Mouse (Mus musculus) lung, postnatal 14 days (tissue): ENCODE results near the gene Adamts6.

Experiments used
- DNase-seq: peaks from one replicate; pipeline ENCODE4 v3.0.0; 2021

The Adamts6 gene

DNA sequence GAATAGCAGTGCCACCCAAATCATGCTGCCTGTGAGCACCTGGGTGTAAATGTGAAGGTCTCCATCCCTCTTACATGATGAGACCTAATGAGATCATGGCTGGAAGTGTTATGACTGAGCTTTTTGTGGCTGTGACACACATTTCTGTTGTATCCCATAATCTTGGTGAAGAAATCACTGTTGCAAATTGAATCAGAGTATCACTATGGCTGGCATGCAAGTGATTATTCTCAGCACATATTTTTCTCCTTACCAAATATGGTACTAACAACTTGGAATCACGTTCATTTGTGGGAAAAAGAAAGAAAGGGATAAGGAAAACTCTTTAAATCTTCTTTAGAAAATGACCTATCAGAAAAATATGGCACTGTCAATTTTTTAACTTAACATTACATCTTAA lies 180.4 kb downstream of the Adamts6 start:
- no peak for DNase-seq

DNA sequence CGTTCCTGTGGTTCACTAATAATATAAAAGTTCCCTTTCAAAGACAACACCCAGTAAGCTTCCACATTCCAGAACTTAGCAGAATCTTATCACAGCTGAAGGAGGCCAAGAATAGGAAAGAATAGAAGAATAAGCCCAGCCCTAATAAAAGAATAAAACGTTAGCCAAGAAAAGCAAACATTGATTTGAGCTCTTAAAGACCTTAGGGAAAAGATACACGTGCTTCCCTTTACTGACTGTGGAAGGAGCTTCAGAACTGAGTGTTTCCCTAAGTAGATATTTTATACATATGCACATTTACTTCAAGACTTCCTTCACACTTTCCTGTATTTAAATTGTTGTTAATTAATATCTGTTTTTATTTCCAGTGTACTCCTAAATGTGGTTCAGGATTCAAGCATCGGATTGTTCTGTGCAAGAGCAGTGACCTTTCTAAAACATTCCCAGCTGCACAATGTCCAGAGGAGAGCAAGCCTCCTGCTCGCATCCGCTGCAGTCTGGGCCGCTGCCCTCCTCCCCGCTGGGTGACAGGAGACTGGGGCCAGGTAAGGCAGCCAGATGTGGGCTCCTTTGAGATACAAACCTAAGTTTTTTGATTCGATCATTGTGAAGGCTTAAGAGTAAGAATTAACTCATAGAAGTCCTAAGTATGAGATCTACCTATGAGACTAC lies 188.8 kb downstream of the Adamts6 start:
- no peak for DNase-seq

DNA sequence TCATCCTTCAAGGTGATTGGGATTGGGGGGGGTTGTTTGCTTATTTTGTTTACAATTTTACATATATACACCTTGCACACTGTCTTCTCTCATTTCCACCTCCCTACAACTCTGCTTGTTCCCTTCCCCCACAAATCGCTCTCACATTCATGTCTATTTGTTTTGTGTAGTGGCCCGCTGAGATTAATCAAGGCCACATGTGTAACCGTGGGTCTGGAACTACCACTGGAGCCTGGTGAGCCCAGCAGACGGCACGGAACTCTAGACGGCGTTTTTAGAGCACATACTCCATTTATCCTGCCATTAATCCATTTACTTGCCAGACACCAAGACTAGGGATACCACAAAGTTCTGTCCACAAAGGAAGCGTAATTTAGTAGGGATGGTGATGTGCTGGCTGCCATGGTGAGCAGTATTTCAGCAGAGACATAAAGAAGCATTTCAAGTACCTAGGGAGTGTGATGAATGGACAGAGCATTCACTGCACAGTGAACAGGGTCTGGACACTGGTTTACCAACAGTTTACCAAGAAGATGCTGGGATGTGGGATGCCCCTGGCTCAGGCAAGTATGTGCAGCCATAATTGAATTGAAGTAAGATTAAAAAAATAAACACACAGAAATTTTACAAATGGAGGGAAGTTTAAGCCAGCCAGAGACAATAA lies 194.9 kb downstream of the Adamts6 start:
- DNase-seq, result no peak

DNA sequence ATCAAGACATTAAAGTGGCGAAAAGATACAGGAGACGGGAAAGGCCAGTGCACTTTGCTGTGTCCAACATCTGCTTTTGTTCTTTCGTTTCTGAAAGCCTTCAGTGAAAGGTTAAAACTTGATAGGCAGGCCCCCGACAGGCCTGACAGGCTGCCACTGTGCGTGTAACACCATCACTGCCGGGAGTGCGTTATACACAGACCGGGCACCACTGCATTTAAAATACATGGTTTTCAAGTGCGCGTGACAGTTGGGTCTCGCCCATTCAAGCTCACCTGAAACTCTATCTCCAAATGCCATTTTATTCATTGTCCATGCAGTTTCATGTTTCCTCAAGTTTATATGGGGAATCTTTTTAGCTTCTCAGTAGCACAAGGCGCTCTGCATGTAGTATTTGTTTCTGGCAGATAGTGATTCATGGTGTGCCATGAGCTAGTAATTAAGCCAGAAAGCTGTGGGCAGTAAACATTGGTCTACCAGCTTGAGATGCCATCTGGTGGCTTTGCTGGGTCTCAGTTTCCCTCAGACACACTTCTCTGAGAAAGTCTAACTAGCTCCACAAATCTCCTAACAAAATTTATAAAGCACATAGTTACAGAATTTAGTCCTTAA lies 195.6 kb downstream of the Adamts6 start:
- DNase-seq, result no peak

DNA sequence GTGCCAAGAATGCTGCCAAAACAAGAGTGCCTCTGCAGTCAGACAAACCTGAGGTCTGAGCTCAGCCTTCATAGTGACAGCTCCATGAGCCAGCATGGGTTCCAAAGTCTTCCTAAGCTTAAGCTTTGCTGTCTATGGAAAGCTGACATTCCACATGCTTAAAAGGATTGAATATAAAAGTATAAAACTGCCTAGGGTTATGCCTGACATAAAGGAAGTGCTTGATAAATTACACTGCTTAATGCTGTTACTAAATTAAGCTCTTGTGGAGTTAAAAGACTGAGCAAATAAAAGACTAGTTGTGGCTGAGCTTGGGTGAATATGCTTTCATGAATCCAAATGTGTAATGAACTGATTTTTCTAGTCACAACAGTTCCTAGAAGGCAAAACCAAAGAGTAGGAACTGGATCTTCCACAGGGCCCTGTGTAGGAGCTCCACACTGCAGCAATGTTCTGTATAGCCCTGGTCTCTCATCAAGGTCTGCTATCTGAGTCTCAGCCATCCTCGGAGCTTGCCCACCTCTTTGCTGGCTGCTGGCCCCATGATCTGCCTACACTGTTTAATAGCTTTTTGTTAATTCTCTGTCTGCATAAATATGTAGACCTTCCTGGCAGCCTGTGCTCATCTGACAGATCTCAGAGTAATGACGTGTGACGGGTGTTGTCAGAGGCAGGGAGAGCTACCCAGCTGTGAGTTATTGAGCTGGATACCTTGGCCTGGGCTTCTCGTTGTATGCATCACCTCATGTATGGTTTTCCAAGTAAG lies 203.6 kb downstream of the Adamts6 start:
- DNase-seq, result no peak

DNA sequence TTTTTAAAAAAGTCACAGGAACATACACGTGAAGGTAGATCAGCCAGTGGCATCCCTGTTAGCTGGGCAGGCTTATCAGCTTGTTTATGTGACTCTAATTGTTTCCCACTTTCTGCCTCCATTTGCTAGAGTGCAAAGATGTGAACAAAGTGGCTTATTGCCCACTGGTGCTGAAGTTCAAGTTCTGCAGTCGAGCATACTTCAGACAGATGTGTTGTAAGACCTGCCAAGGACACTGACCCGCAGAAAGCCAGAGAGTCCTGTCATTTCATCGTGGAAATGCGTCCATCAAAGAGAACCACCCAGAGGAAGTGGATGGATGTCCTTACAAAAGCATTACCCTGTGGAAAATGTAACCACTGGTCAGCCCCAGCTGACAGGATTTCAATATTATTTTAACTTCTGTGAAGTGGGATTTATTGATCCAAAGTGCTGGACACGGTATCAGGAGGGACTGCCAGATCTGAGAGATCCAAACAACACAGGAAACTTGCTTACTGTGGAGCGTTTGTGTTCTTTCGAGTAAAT lies 205.9 kb downstream of the Adamts6 start:
- DNase-seq, result no peak

DNA sequence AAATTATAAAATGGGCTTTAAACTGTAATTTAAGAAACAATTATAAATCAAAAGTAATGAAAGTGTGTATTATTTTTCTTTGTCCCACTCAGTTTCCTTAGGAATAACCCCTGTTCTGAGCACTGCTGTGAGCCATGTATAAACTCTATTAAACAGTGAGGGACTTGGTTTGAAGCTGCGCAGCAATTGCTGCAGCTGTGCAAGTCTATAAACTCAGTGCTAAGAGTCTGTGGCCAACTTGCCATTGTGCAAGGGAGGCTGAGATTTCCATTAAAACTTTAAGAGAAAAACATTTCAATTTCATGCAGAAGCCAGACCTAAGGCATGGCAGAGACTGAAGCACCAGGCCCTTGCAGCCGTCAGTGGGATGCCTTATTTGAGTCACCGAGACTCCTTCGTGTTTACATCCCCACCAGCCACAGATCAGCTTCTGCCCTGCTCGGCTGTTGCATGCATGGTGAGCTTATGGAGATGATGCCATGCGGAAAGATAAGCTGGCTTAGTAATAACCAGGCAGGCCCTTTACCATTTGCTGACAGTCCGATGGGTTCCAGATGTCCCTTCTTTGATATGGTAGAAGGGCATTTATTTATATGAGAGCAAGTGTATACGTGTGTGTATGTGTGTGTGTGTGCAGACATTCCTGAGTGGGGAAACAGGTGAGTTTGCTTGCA lies 206.7 kb downstream of the Adamts6 start:
- DNase-seq, result no peak

DNA sequence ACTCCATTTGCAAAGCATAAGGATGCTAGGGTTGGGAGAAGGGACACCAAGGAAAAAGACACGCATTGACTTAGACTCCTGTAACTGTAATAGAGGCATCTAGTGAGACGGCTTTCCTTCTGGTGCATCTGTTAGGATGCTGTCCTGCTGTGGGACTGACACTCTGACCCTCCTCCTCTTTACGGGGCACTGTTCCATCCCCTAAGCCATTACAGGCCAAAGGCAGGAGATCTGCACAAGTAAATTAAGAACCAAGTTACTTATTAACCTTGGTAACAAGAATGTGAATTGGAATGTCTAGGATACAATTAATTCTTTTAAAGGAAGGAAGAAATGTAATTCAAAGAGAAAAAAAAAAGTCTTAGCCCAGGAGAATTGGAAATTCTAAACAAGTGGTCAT lies 210.0 kb downstream of the Adamts6 start:
- DNase-seq, result no peak

DNA sequence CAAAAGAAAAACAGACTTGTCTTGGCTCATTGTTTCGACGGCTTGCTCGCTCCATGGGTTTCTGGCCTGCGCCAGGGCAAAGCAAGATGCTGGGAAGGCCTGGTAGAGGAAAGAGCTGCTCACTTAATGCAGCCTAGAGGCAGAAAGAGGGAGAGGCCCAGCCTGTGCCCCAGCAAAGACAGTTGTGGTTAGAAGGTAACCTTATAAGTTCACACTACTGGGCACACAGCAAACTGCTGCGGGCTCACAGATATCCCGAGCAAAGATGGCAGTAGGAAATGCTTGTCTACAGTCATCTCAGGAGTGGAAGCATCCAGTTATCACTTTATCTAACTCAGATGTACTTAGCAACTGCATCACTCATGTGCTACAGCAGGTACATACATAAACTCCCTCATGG lies 211.0 kb downstream of the Adamts6 start:
- DNase-seq, result no peak

DNA sequence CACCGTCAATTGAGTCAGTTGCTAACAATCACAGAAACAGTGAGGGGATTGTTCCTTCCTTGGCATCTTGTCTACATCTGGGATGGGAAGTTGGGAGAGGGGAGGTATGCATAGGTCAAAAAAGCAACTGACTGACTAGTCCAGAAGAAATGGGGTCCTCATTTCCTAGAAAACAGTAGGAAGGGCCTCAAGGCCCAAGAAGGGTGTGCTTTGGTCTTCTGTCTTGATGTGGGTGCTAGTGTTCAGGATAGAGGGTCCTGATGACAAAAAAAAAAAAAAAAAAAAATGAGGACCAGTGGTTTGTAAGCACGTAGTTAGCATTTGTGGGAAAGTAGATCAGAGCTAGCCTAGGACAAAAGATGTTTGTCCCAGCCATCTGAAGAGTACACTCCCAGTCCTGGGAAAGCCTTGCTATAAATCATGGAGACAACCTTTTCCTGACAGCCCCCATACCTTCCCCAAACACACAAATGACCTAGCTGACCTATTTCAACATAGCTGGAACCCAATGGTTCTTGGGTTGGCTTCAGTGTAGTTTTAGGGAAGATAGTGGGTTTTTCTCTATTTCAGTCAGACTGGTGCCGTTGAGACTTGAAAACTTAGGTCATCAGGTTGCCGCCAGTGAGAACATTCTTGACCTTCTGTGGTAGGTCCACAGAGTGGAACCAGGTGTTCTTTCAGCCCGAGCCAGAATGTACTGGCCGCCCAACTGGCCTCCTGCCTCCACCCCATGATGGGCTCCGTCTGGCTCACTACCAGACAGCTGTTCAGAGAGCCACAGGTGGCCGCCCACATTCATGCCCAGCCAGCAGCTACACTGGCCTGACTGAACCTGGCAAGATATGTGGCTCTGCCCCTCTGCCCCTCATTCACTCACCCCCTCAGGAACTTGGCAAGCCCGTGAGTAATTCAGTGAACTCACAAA lies 211.7 kb downstream of the Adamts6 start:
- DNase-seq, result no peak

DNA sequence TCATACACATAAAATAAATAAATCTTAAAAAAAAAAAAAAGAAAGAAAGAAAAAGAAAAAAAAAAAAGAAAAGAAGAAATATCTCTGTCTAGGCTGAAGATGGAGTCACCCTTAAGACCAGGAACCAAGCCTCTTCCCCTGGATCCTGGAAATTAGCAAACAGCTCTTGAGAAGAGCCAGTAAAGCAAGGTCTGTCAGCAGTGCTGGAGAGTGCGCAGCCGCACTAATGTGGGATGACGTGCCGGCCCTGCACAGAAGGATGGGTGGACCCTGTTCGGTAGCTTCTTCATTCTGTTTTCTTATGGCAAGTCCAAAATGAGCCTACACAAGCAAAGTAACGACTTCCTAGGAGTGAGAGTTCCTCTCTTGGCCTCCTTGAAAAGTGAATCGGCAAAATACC lies 214.8 kb downstream of the Adamts6 start:
- DNase-seq, result no peak

DNA sequence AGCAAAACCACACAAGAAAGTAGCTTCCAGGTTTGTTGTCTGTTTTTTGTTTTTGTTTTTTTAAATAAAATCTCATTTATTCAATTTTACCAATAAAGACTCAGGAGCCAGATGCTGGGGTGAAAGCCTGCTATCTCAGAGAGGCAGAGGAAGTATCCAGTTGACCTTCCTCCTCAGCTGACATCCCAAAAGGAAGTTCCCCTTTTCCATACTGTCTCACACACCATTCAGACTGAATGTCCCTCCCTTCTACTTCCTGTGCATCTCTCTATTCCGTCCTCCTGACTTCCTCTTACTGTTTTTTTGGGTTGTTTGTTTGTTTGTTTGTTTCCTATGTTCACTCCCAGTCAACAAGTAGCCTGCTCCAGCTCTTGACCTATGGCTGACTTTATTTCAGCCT lies 216.4 kb downstream of the Adamts6 start:
- no peak for DNase-seq

DNA sequence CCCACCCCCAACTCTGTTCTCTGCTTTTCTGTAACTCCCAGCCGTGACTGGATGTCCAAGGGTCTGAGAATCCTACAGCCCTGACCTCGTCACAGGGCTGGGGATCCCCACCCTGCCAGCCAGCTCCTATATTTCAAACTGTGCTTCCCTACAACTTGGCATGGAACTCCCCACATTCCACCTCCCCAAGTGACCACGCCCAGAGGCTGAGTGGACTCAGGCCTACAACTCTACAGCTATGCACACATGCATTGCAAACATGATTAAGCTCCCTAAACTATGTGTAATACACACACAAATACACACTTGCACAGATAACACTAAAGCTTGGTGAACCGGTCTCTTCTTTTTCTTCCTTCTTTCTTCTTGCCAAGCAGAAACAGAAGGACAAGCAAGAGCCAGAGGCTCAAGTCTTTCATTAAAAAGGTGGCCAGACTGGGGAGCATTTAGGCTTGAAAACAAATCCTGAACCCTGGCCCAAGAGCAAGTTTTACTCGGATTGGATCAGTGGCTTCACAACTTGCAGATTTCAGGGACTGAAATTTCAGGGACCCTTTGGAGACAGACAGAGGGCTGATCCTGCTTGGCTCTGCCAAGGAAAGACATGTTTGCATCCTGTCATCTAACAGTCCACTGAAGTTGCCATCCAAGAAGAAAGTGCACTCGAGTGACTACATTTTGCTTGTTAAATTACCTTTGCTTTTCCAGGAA lies 218.7 kb downstream of the Adamts6 start:
- DNase-seq, result no peak

DNA sequence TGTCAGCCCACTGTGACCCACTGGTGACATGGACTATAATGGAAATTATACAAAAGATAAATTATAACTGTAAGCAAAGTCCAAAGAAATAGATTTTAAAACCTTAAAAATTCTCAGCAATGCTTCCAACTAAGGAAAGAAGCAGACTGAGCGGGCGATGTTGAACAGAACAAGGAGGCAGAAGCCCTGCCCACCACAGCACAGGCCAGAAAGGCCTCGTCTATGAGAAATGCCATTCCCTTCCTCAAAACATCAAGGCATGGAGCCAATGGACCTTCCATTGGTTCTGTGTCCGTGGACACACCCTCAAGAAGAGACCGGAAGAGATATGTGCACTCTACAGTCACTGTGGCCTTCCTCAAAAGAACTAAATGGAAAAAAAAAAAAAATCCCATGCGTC lies 220.0 kb downstream of the Adamts6 start:
- no peak for DNase-seq

DNA sequence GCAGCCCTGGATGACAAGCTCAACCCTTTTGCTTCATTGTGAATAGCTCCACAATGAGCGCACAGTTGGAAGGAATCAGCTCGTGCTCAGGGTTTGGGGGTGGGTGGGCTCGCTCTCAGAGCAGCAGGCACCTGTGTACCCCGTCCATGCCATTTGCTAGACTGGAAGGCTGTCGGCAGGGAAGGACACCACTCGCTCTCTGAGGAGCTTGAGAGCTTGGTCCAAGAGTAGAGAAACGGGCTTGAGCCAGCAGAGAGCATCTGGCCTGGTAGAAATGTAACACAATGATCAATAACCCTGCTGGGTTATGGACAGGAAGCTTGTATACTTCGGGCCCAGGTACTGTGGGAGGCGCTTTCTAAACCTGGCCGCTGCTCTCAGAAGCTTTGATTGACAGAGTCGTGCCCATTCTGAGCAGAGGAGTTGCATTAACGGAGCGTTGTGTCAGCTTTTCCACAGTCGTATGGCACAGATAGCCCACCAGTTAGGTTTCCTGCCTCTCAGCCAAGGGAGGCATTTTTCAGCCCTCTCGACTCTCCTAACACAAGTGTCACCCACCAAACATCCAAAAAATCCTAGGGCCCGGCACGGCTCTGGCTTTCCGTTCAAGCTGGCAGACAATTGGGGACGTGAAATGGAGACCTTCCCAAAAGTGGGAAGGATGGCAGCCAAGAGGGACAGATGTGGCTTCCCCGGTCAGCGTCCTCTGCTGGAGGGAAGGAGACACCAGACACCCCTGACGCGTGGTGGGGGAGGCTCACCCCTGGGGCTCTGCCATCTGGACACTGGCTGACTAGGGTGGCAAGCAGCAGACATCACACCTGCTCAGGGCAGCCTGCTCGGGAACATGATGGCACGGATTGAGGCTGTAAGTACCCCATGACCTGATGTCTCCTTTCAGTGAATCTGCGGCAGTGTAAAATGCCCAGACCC lies 222.2 kb downstream of the Adamts6 start:
- peak; percentile 12 for DNase-seq

DNA sequence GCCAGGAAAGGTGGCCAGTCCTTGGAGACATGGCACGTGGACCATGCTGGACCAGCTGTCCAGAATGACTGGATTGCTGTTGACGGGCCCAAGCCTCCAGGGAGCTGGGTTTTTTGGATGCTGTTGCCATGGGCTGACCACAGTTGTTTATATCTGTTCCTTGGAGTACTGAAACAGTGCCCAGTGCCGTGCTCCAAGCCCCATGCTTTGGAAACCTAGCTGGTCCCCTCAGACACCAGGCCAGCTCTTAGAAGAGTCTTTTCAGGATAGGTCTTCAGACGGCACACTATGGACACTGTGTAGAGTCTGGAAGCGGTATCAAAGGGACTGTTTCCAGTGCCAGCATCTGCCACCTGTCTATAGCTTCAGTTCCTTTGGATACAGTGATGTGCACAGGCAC lies 223.1 kb downstream of the Adamts6 start:
- peak; percentile 9 for DNase-seq

DNA sequence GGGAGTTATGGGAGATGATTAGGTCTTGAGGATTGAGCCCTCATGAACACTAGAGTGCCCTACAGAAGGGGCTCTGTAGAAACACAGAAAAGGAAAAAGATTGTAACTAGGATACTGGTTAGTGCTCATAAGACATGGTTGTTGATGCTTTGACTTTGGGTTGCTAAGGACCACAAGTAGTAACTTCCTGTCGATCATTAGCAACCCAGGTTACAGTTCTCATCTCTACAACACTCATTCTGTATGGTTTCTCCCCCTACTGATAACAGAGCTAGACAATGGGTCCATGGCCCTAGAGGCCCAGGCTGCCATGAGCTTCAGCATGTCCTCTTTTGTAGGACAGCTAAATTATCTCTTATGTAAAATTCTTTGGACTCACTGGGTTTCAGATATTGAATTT lies 227.4 kb downstream of the Adamts6 start:
- DNase-seq, result no peak

DNA sequence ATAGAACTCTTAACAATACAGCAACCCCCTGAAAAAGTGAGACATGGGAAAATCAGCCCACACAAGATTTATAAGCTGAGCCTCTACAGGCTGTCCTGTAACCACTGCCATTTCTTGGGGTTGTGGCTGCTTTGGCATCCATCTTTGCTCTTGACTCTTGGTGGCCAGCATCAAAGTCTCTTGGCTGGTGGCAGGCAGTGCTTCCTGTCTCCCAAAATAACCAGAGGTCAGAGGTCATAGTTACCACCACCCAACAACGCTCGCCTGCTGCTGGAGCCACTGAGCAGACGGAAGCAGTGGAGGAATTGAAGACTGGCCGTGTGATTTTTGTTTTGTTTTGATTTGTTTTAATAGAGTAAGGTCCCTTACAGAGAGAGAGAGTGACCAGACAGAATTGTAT lies 228.5 kb downstream of the Adamts6 start:
- no peak for DNase-seq

DNA sequence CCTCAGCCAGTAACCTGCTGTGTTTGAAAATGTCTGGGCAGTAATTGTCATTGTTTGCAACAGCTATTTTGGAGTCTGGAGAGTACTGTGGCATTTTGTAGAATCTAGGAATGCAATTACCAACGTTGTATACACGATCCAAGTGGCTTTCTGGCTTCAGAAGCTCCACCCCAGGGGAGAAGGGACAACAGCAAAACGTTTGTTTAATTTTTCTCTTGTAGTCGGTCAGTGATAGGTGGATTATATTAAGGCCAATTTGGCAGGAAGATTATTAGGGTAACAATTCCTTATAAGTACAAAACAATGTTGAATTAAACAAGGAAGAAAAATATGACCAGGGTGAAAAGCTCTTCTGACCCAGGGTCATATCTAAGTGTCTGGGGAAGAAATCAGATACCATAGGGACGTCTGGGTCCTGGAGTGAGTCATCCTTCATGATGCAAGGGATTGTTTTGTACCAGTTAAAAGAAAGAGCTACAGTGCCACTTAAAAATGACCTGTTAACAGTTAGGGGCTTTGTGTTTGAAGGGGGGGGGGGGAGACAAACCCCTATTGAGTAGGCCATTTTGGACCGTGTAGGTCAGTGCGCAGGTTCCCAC lies 229.2 kb downstream of the Adamts6 start:
- no peak for DNase-seq
